Mouse (Mus musculus) lung, adult 2 months (tissue): ENCODE data around the gene Gm20388.

Experiments used
- CTCF ChIP-seq: fragments of 200-500 bp; IDR thresholded peaks from 2 replicates; pipeline ENCODE4 v1.5.1; 2011; ENCODE audit warnings: mild to moderate bottlenecking, low read length, control low read depth; ENCODE audit not compliant: insufficient read depth
- POLR2A ChIP-seq: fragments of 200-500 bp; IDR thresholded peaks from 2 replicates; pipeline ENCODE4 v1.6.1; 2011; ENCODE audit warnings: low read depth, mild to moderate bottlenecking, control low read depth, low read length, borderline replicate concordance; ENCODE audit errors: extremely low read depth

DNA sequence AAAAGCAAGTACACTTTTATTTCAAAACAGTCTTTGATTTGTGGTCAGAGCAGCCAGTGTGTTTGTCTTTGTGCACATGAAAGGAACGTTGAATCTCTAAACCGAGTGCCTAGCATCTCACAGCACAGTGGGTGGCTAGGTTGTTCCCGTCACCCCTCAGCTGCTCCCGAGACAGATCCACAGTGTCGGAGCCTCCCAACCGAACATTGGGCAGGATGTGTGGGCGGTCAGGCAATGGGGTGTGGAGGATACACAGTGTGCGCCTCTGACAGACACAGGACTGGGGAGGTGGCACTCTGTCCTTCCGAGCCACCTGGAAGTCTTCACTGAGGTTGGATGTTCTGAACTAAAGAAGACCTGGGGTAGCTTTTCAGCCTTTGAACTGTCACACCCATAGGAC lies 3595.1 kb downstream of the Gm20388 start:
- TF ChIP-seq CTCF (no peak), POLR2A (no peak)
